Mouse (Mus musculus) kidney, adult 2 months (tissue): ENCODE data around the gene Epn3. TPM values are rescaled to one million over a fixed set of nuclear protein-coding genes. Genes with fewer than 3 reads are reported as not detected.

ENCODE experiments used
- DNase-seq: peaks from one replicate; pipeline ENCODE4 v3.0.0; 2021
- H3K27ac ChIP-seq: fragments of 200-500 bp; 2 replicates; pipeline ENCODE4 v1.5.1; 2012; ENCODE audit warnings: low read depth, low read length, control low read depth, inconsistent platforms; ENCODE audit not compliant: insufficient read depth
- H3K27me3 ChIP-seq: fragments of 200-500 bp; replicated peaks from 2 replicates; pipeline ENCODE4 v1.6.1; 2012; ENCODE audit warnings: mild to moderate bottlenecking, moderate library complexity, low read length, inconsistent platforms; ENCODE audit not compliant: control insufficient read depth, insufficient read depth
- H3K36me3 ChIP-seq: fragments of 200-500 bp; 2 replicates; pipeline ENCODE4 v1.6.1; 2012; ENCODE audit warnings: mild to moderate bottlenecking, moderate library complexity, low read length, inconsistent platforms; ENCODE audit not compliant: control insufficient read depth, insufficient read depth
- H3K4me1 ChIP-seq: fragments of 200-500 bp; 2 replicates; pipeline ENCODE4 v1.6.1; 2011; ENCODE audit warnings: low read length; ENCODE audit not compliant: control insufficient read depth, insufficient read depth
- H3K4me3 ChIP-seq: fragments of 200-500 bp; 2 replicates; pipeline ENCODE4 v1.5.1; 2011; ENCODE audit warnings: mild to moderate bottlenecking, low read depth, low read length, control low read depth; ENCODE audit not compliant: insufficient read depth
- CTCF ChIP-seq: fragments of 200-500 bp; conservative IDR thresholded peaks from 2 replicates; pipeline ENCODE4 v1.5.1; 2011; ENCODE audit warnings: low read depth, mild to moderate bottlenecking, control low read depth, low read length, moderate library complexity, mixed read lengths; ENCODE audit not compliant: insufficient read depth, insufficient read length
- POLR2A ChIP-seq: fragments of 200-500 bp; IDR thresholded peaks from one replicate; pipeline ENCODE4 v1.6.1; 2011; ENCODE audit warnings: low read depth, low read length, control low read depth
- WGBS: fragments of 180-500 bp; shearing (Covaris S2); methylation state at CpG from one replicate; pipeline ENCODE4 v1.1.7; 2018; 5-methylcytosine and 5-hydroxymethylcytosine counted together
- polyA plus RNA-seq: library from polyadenylated mRNA; depleted of rRNA; stranded (reverse); fragments of >200 nt; gene quantifications from 2 replicates; pipeline ENCODE4 v1.2.3, GENCODE M21; 2012

Epn3 gene
- polyA plus RNA-seq, 1 experiment, result 36.4 TPM

GRCm38 (mm10) chr11:94498093-94498996, 1.4 kb downstream of the Epn3 start:
- H3K4me1 ChIP-seq, result 0 out of 2 replicates have a peak, but pooled peaks cover 2% of the 10 kb centered on the region
- peak; percentile 87 for DNase-seq
- WGBS, result 37% methylated on average over 19 of the region's 19 CpGs

GRCm38 (mm10) chr11:94495415-94495814, 4.4 kb downstream of the Epn3 start:
- Histone ChIP-seq H3K36me3 (no peaks in the 10 kb centered on the region), H3K4me3 (no peak overlapping the region), H3K4me1 (0 out of 2 replicates have a peak, but pooled peaks cover 2% of the 10 kb centered on the region), H3K27ac (peak overlapping the region; percentile 63), H3K27me3 (no peaks in the 10 kb centered on the region)
- WGBS, result 67% methylated on average over 3 of the region's 3 CpGs
- no peak for TF ChIP-seq CTCF
- no peak for TF ChIP-seq POLR2A
- DNase-seq, result peak; percentile 61

More at GRCm38 (mm10) chr11:94498093-94498996, 1.4 kb downstream of the Epn3 start:
- Histone ChIP-seq H3K27ac (peak overlapping the region; percentile 82), H3K4me3 (peak overlapping the region; percentile 51), H3K36me3 (no peaks in the 10 kb centered on the region), H3K27me3 (no peaks in the 10 kb centered on the region)
- TF ChIP-seq CTCF (no peak), POLR2A (peak; percentile 60)

- no peak for DNase-seq
- H3K27me3 ChIP-seq, result no peaks in the 10 kb centered on the region
- H3K36me3 ChIP-seq, result no peaks in the 10 kb centered on the region
- TF ChIP-seq POLR2A (no peak), CTCF (no peak)
- no peak overlapping the region for H3K4me3 ChIP-seq
- H3K27ac ChIP-seq, result no peak overlapping the region
- H3K4me1 ChIP-seq, result 0 out of 2 replicates have a peak, but pooled peaks cover 2% of the 10 kb centered on the region
- WGBS, result 70% methylated on average over 7 of the region's 7 CpGs
Observed at GRCm38 (mm10) chr11:94491749-94492099, 8.1 kb downstream of the Epn3 start.

- TF ChIP-seq POLR2A (no peak), CTCF (no peak)
- peak; percentile 24 for DNase-seq
- Histone ChIP-seq H3K4me1 (0 out of 2 replicates have a peak, but pooled peaks cover 2% of the 10 kb centered on the region), H3K4me3 (peak overlapping the region; percentile 6; the same call in 1 of the 2 replicates), H3K27ac (no peak overlapping the region), H3K27me3 (no peaks in the 10 kb centered on the region), H3K36me3 (no peaks in the 10 kb centered on the region)
- WGBS, result 24% methylated on average over 55 of the region's 55 CpGs
Observed at GRCm38 (mm10) chr11:94491035-94491748, 8.6 kb downstream of the Epn3 start.

- no peaks in the 10 kb centered on the region for H3K36me3 ChIP-seq
- no peaks in the 10 kb centered on the region for H3K27me3 ChIP-seq
- no peak for TF ChIP-seq CTCF
- no peak for TF ChIP-seq POLR2A
- H3K4me3 ChIP-seq, result no peak overlapping the region
- WGBS, result 35% methylated on average over 4 of the region's 4 CpGs
- H3K4me1 ChIP-seq, result no peaks in the 10 kb centered on the region
- H3K27ac ChIP-seq, result peak overlapping the region; percentile 32; the same call in 1 of the 2 replicates
- peak; percentile 22 for DNase-seq
Observed at GRCm38 (mm10) chr11:94489745-94490144, 10.0 kb downstream of the Epn3 start.

GRCm38 (mm10) chr11:94488767-94489533, 10.8 kb downstream of the Epn3 start:
- WGBS, result 75% methylated on average over 11 of the region's 11 CpGs
- Histone ChIP-seq H3K27ac (peak overlapping the region; percentile 32; the same call in 1 of the 2 replicates), H3K36me3 (no peaks in the 10 kb centered on the region), H3K4me3 (no peak overlapping the region), H3K27me3 (no peaks in the 10 kb centered on the region), H3K4me1 (no peaks in the 10 kb centered on the region)
- TF ChIP-seq CTCF, result no peak
- no peak for TF ChIP-seq POLR2A
- DNase-seq, result no peak
